9 mouse cellular contexts compared by ENCODE assay signal in genomic region chr5:75151146-75151900, GRCm38 (mm10). TPM values are rescaled to one million over a fixed set of nuclear protein-coding genes. Genes with fewer than 3 reads are reported as not detected.
DNase-seq lines count a peak whose midpoint lies in the region; ATAC-seq and TF ChIP-seq lines count a peak whose summit lies in the region.
"Had no signal": no experiment of that assay in that cellular context is flagged by ENCODE, and none has a peak within 500 bp of the region (broad histone marks: within the 10 kb centered on the region; RNA-seq: fewer than 3 reads in every experiment).

No protein-coding gene starts in this region.

- peak overlapping the region; percentile 58 for H3K27ac ChIP-seq in hindbrain, embryonic 12.5 days
- peak overlapping the region; percentile 100 for H3K27ac ChIP-seq in limb, embryonic 14.5 days (replicated peaks; ENCODE audit: low read depth, low read length)
- H3K27ac ChIP-seq: macrophage had no signal

- peak overlapping the region; percentile 32; the same call in 1 of the 2 replicates for H3K9ac ChIP-seq in hindbrain, embryonic 12.5 days
- peak overlapping the region; percentile 99 for H3K9ac ChIP-seq in limb, embryonic 14.5 days (ENCODE audit: low read depth, low read length, severe bottlenecking)

- WGBS in hindbrain, embryonic 12.5 days: 0% methylated on average over 29 of the region's 35 CpGs
- under 1% methylated on average over 29 of the region's 35 CpGs for WGBS in limb, embryonic 14.5 days

- no peaks in the 10 kb centered on the region for H3K9me3 ChIP-seq in hindbrain, embryonic 12.5 days (replicated peaks)
- no peaks in the 10 kb centered on the region for H3K9me3 ChIP-seq in limb, embryonic 14.5 days (ENCODE audit: control insufficient read depth, low read length)

- H3K36me3 ChIP-seq in hindbrain, embryonic 12.5 days: no peaks in the 10 kb centered on the region
- H3K36me3 ChIP-seq in limb, embryonic 14.5 days (ENCODE audit: control insufficient read depth, insufficient read depth, low read length): no peaks in the 10 kb centered on the region; the same call in 1 of the 2 replicates

- DNase-seq in left cerebral cortex, postnatal 25 days (ENCODE audit: low spot score in 2 of 2): peak; percentile 43 to 45
- no peak for DNase-seq in left cerebral cortex, adult 9 months (ENCODE audit: low spot score in 2 of 2)
- DNase-seq in brain, adult 2 months (ENCODE audit: low read depth, low spot score): peak; percentile 36
- DNase-seq in gastrocnemius, adult 18-20 months (ENCODE audit: low spot score): peak; percentile 83
- DNase-seq in limb, embryonic 14.5 days (ENCODE audit: low spot score): peak; percentile 90
- DNase-seq in neural tube, embryonic 10.5 days (ENCODE audit: extremely low spot score, low spot score): peak; percentile 81
- peak; percentile 73 for DNase-seq in yolk sac, embryonic 10.5 days (ENCODE audit: low spot score)

- intact Hi-C loops in left cerebral cortex, postnatal 25 days (cut with DNase I): loop anchor here (2.0 to 10.0 kb wide), 5 partner anchors 73 to 1087 kb away; partner anchors contain the start of gene Usp46

- ATAC-seq in hindbrain, embryonic 12.5 days (ENCODE audit: low FRiP score): no peak
- ATAC-seq in limb, embryonic 14.5 days (ENCODE audit: low FRiP score, low read depth): peak; percentile 25; the same call in 1 of the 2 replicates

- H3K4me1 ChIP-seq in hindbrain, embryonic 12.5 days: peaks cover 57% of the 10 kb centered on the region
- H3K4me1 ChIP-seq in limb, embryonic 14.5 days (ENCODE audit: control insufficient read depth, insufficient read depth, low read length): peaks cover 22% of the 10 kb centered on the region

- H3K4me3 ChIP-seq in hindbrain, embryonic 12.5 days: peak overlapping the region; percentile 24
- peak overlapping the region; percentile 76 for H3K4me3 ChIP-seq in limb, embryonic 14.5 days (replicated peaks; ENCODE audit: low read length)

- peaks cover 96% of the 10 kb centered on the region for H3K27me3 ChIP-seq in hindbrain, embryonic 12.5 days
- H3K27me3 ChIP-seq in limb, embryonic 14.5 days (ENCODE audit: control insufficient read depth, insufficient read depth, low read length): no peaks in the 10 kb centered on the region

- H3K4me2 ChIP-seq in hindbrain, embryonic 12.5 days (replicated peaks): peak overlapping the region; percentile 39
- peak overlapping the region; percentile 66 for H3K4me2 ChIP-seq in limb, embryonic 14.5 days (replicated peaks; ENCODE audit: low read depth, low read length, severe bottlenecking)

- peak; percentile 79; the same call in 1 of the 2 replicates for TF ChIP-seq POLR2A in limb, embryonic 14.5 days (IDR thresholded peaks at IDR 0.05; ENCODE audit: borderline replicate concordance, extremely low read depth, insufficient read depth, insufficient read length)

RNA-seq across cellular contexts. Expression of gene Pdgfra, which starts 0.8 kb away (rescaled TPM):
- total RNA-seq in left cerebral cortex, postnatal 25 days (2021): 10 to 100 TPM; 45.5 to 45.7 TPM
- total RNA-seq in gastrocnemius, adult 18-20 months (2021): 10 to 100 TPM; 14.2 to 15.0 TPM
- polyA plus RNA-seq in hindbrain, embryonic 12.5 days (2016; fragmentation: Nextera tagmentation; extraction: Ambion mirVana): 50.1 and 60.1 TPM in 2 replicates
- polyA plus RNA-seq in limb, embryonic 14.5 days (2012; rRNA removed): 111 and 115 TPM in 2 replicates
- 122 and 138 TPM in 2 replicates for polyA plus RNA-seq in limb, embryonic 14.5 days (2014; fragmentation: Nextera tagmentation; extraction: Ambion mirVana)
- polyA plus RNA-seq: macrophage had no signal

Comparison
In these comparisons a context has a peak if more than half of its experiments do, and no peak if none do; other contexts are left out.
1. DNase-seq: peak in left cerebral cortex, postnatal 25 days (2 of 2), brain, adult 2 months (single experiment), gastrocnemius, adult 18-20 months (single experiment), limb, embryonic 14.5 days (single experiment), neural tube, embryonic 10.5 days (single experiment) and yolk sac, embryonic 10.5 days (single experiment); none in left cerebral cortex, adult 9 months (0 of 2).